Mouse (Mus musculus): ENCODE results near the gene Clec10a. TPM values are rescaled to one million over a fixed set of nuclear protein-coding genes. Genes with fewer than 3 reads are reported as not detected.

The Clec10a gene
- total and polyA plus RNA-seq, 3 experiments, result 8.4 to 10.8 TPM; not detected in 1

- no peaks in the 10 kb centered on the region for H3K79me2 ChIP-seq (ENCODE audit: control insufficient read depth, insufficient read depth, low read length, poor library complexity)
- H3K27me3 ChIP-seq (ENCODE audit: control insufficient read depth in 1 of 2, insufficient read depth in 2 of 2, low read length in 2 of 2), result peaks cover 0 to 1% of the 10 kb centered on the region in 2 experiments; a peak in 2 of 4 replicates
- no peaks in the 10 kb centered on the region for H3K9me3 ChIP-seq (replicated peaks; ENCODE audit: insufficient read depth, low read length)
- H3K36me3 ChIP-seq (ENCODE audit: control insufficient read depth in 1 of 2, insufficient read depth in 2 of 2, low read length in 2 of 2), result 0 out of 4 replicates have a peak, but pooled peaks cover 0 to 2% of the 10 kb centered on the region in 2 experiments
- no peak overlapping the region for H3K27ac ChIP-seq (ENCODE audit: control insufficient read depth, low read depth, low read length)
- no peaks in the 10 kb centered on the region for H3K4me1 ChIP-seq (ENCODE audit: control insufficient read depth in 1 of 2, insufficient read depth in 2 of 2, low read length in 2 of 2)
- H3K9ac ChIP-seq (ENCODE audit: control insufficient read depth, low read depth, low read length, poor library complexity, severe bottlenecking), result no peak overlapping the region
- no peak overlapping the region for H3K4me3 ChIP-seq (ENCODE audit: control insufficient read depth in 1 of 2, insufficient read depth in 1 of 2, low read depth in 2 of 2, low read length in 2 of 2)
- DNase-seq (ENCODE audit: low read depth, low spot score), result no peak
- no peak for TF ChIP-seq ZNF384 (IDR thresholded peaks at IDR 0.05; ENCODE audit: low read depth, low read length)
- TF ChIP-seq ETS1 (IDR thresholded peaks at IDR 0.05; ENCODE audit: low read depth, low read length), result no peak
- TF ChIP-seq MAZ (IDR thresholded peaks at IDR 0.05; ENCODE audit: low read depth, low read length), result no peak
- TF ChIP-seq MXI1 (IDR thresholded peaks at IDR 0.05; ENCODE audit: low read depth, low read length), result no peak
- no peak for TF ChIP-seq ZMIZ1 (IDR thresholded peaks at IDR 0.05; ENCODE audit: low read depth, low read length)
- no peak for TF ChIP-seq KAT2A (conservative IDR thresholded peaks at IDR 0.05; ENCODE audit: low read depth, low read length)
- TF ChIP-seq CHD2 (IDR thresholded peaks at IDR 0.05; ENCODE audit: low read length), result no peak
- TF ChIP-seq SIN3A (IDR thresholded peaks at IDR 0.05; ENCODE audit: low read length), result no peak
- no peak for TF ChIP-seq SMC3 (IDR thresholded peaks at IDR 0.05; ENCODE audit: low read depth, low read length)
- TF ChIP-seq GABPA (IDR thresholded peaks at IDR 0.05; ENCODE audit: low read depth, low read length), result no peak
- no peak for TF ChIP-seq RCOR1 (IDR thresholded peaks at IDR 0.05; ENCODE audit: low read depth, low read length)
- no peak for TF ChIP-seq HCFC1 (IDR thresholded peaks at IDR 0.05; ENCODE audit: low read depth, low read length)
- no peak for TF ChIP-seq CTCF (IDR thresholded peaks at IDR 0.05 in 2 of 3, conservative IDR thresholded peaks at IDR 0.05 in 1 of 3; ENCODE audit: control insufficient read depth in 1 of 3, insufficient read depth in 1 of 3, low read depth in 2 of 3, low read length in 3 of 3, poor library complexity in 1 of 3, severe bottlenecking in 1 of 3)
Measured at GRCm38 (mm10) chr11:70189319-70190134, 33.5 kb downstream of the Clec10a start.

DNA sequence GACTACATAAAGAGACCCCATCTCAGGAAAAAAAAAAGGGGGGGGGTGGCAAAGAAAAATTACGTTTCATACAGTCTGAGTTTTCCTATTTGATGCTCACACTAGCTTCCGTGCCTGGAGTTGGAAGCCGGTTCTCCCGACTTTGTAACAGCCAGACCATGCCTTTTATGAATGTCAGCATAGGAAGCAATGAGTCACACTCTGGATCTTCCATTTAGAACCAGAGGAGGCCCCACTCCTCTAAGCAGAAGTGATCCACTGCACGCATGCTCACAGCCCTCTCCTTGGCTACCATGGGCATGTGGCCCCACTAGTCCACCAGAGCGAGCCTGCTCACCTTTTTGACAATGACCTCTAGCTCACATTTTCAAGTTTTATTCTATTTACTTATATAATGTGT lies 35.2 kb downstream of the Clec10a start:
- DNase-seq (ENCODE audit: low read depth, low spot score), result no peak
- Histone ChIP-seq H3K4me1 (ENCODE audit: control insufficient read depth in 1 of 2, insufficient read depth in 2 of 2, low read length in 2 of 2) (no peaks in the 10 kb centered on the region), H3K27ac (ENCODE audit: control insufficient read depth, low read depth, low read length) (no peak overlapping the region), H3K4me3 (ENCODE audit: control insufficient read depth in 1 of 2, insufficient read depth in 1 of 2, low read depth in 2 of 2, low read length in 2 of 2) (no peak overlapping the region), H3K36me3 (ENCODE audit: control insufficient read depth in 1 of 2, insufficient read depth in 2 of 2, low read length in 2 of 2) (no peaks in the 10 kb centered on the region), H3K27me3 (ENCODE audit: control insufficient read depth in 1 of 2, insufficient read depth in 2 of 2, low read length in 2 of 2) (peaks cover 0 to 3% of the 10 kb centered on the region in 2 experiments; a peak in 2 of 4 replicates), H3K9ac (ENCODE audit: control insufficient read depth, low read depth, low read length, poor library complexity, severe bottlenecking) (no peak overlapping the region), H3K9me3 (replicated peaks; ENCODE audit: insufficient read depth, low read length) (no peaks in the 10 kb centered on the region), H3K79me2 (ENCODE audit: control insufficient read depth, insufficient read depth, low read length, poor library complexity) (no peaks in the 10 kb centered on the region)
- TF ChIP-seq CHD1 (IDR thresholded peaks at IDR 0.05; ENCODE audit: low read depth, low read length) (no peak), ZMIZ1 (IDR thresholded peaks at IDR 0.05; ENCODE audit: low read depth, low read length) (no peak), MYC (IDR thresholded peaks at IDR 0.05; ENCODE audit: low read depth, low read length) (no peak), MEF2A (IDR thresholded peaks at IDR 0.05; ENCODE audit: extremely low read depth, insufficient replicate concordance, low read depth, low read length, poor library complexity, severe bottlenecking) (no peak), CTCF (IDR thresholded peaks at IDR 0.05 in 2 of 3, conservative IDR thresholded peaks at IDR 0.05 in 1 of 3; ENCODE audit: control insufficient read depth in 1 of 3, insufficient read depth in 1 of 3, low read depth in 2 of 3, low read length in 3 of 3, poor library complexity in 1 of 3, severe bottlenecking in 1 of 3) (no peak), ZKSCAN1 (IDR thresholded peaks at IDR 0.05; ENCODE audit: low read depth, low read length) (no peak)

Measured in MEL (cell line).